Mouse (Mus musculus) liver, embryonic 16.5 days (tissue): ENCODE results near the gene Tdrd12. TPM values are rescaled to one million over a fixed set of nuclear protein-coding genes. Genes with fewer than 3 reads are reported as not detected.

Experiments
- ATAC-seq: fragments of 200-750 bp; cut with Nextera tagmentation; 2 replicates; pipeline ENCODE4 v1.8.0; 2017; ENCODE audit warnings: low read depth, mild to moderate bottlenecking, moderate number of reproducible peaks, moderate library complexity
- H3K27ac ChIP-seq: fragments of 300-500 bp; sonication (generic); 2 replicates; pipeline ENCODE4 v1.5.1; 2014; ENCODE audit warnings: mild to moderate bottlenecking, low read length
- H3K27me3 ChIP-seq: fragments of 300-500 bp; sonication (generic); 2 replicates; pipeline ENCODE4 v1.6.1; 2014; ENCODE audit warnings: low read depth, low read length, mixed read lengths; ENCODE audit not compliant: control insufficient read depth, insufficient read depth
- H3K36me3 ChIP-seq: fragments of 300-500 bp; sonication (generic); 2 replicates; pipeline ENCODE4 v1.6.1; 2014; ENCODE audit warnings: mild to moderate bottlenecking; ENCODE audit not compliant: control insufficient read depth, insufficient read depth
- H3K4me1 ChIP-seq: fragments of 300-500 bp; sonication (generic); 2 replicates; pipeline ENCODE4 v1.6.1; 2014; ENCODE audit warnings: low read depth, low read length, mixed read lengths; ENCODE audit not compliant: control insufficient read depth
- H3K4me2 ChIP-seq: fragments of 300-500 bp; sonication (generic); 2 replicates; pipeline ENCODE4 v1.6.1; 2014; ENCODE audit warnings: low read depth, low read length, mixed read lengths
- H3K4me3 ChIP-seq: fragments of 300-500 bp; sonication (generic); 2 replicates; pipeline ENCODE4 v1.5.1; 2014; ENCODE audit warnings: low read depth, mild to moderate bottlenecking, low read length
- H3K9ac ChIP-seq: fragments of 300-500 bp; sonication (generic); 2 replicates; pipeline ENCODE4 v1.6.1; 2014; ENCODE audit warnings: low read depth, low read length
- H3K9me3 ChIP-seq: fragments of 300-500 bp; sonication (generic); replicated peaks from 2 replicates; pipeline ENCODE4 v1.6.1; 2016; ENCODE audit warnings: low read length; ENCODE audit not compliant: control insufficient read depth
- WGBS: fragments of 180-500 bp; shearing (Covaris S2); extraction: QIAGEN DNeasy Blood & Tissue Kit; methylation state at CpG from one replicate; pipeline ENCODE4 v1.1.7; 2014; ENCODE audit not compliant: insufficient replicate concordance; 5-methylcytosine and 5-hydroxymethylcytosine counted together
- polyA plus RNA-seq: library from polyadenylated mRNA; unstranded; fragments of >200 nt; fragmentation: Nextera tagmentation; extraction: Ambion mirVana; gene quantifications from 2 replicates; pipeline ENCODE4 v1.2.1, GENCODE M21; 2015

Tdrd12 gene
- polyA plus RNA-seq, 1 experiment from 2014 or later: 0.12 TPM

DNA sequence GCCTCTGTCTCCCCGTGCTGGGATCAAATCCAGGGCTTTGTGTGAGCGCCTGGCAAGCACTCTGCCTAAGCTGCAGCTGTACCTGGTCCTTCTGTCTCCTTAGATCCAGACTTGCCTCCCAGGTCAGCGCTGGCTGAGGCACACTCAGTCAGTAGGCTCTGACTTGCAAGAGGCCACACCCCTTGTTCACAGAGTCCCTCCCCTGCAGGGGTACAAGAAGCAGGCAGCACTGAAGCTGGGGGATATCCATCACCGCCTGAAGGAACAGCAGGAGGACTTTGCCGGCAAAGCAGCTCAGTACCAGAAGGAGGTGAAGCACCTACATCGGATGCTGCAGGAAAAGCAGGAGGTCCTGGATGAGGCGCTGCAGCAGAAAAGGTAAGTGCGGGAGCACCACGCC lies 102.3 kb downstream of the Tdrd12 start:
- Histone ChIP-seq H3K27ac (no peak overlapping the region), H3K27me3 (no peaks in the 10 kb centered on the region), H3K4me1 (no peaks in the 10 kb centered on the region), H3K9ac (no peak overlapping the region), H3K36me3 (peaks cover 22% of the 10 kb centered on the region), H3K4me2 (no peak overlapping the region), H3K4me3 (no peak overlapping the region), H3K9me3 (no peaks in the 10 kb centered on the region)
- no peak for ATAC-seq
- 76% methylated on average over 9 of the region's 9 CpGs for WGBS

DNA sequence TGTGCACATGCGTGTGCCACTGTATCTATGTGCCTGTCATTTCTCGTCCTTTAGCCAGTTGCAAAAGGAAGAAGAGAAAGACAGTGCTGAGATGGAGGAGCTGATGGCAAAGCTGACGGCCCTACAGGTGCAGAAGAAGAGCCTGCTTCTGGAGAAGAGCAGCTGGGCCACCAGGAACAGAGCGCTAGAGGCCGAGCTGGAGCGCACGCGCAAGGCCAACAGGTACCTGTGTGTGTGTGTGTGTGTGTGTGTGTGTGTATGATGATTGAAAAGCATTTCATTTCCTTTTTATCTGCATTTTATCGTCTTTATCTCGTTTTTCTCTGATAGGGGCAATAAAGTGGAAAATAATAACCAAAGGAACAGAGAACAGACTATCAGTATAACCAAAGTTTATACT lies 109.4 kb downstream of the Tdrd12 start:
- ATAC-seq: no peak

DNA sequence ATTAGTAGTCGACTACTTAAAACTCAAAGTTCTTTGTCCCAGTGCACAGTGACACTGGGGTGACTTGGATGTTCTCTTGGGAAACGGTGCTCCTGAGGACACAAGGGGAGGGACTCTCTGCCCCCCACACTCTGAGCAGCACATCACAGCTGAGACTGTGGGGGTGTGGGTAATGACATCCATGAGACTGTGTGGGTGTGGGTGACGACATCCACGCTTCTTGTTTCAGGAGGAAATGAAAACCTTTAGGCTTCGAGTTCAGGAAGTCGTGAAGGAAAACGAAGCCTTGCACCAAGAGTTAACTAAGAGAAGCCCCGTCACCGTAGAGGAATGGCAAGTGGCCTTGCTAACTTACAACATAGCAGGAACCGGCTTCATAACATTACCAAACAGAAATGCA lies 114.5 kb downstream of the Tdrd12 start:
- H3K9me3 ChIP-seq: no peaks in the 10 kb centered on the region
- 74% methylated on average over 10 of the region's 10 CpGs for WGBS
- no peak overlapping the region for H3K27ac ChIP-seq
- H3K36me3 ChIP-seq: peaks cover 5% of the 10 kb centered on the region; the same call in 1 of the 2 replicates
- H3K4me3 ChIP-seq: no peak overlapping the region
- no peaks in the 10 kb centered on the region for H3K27me3 ChIP-seq
- no peak overlapping the region for H3K4me2 ChIP-seq
- no peaks in the 10 kb centered on the region for H3K4me1 ChIP-seq
- no peak overlapping the region for H3K9ac ChIP-seq
- ATAC-seq: no peak

More for the DNA sequence above, 109.4 kb downstream of the Tdrd12 start:
- no peak overlapping the region for H3K27ac ChIP-seq
- 78% methylated on average over 10 of the region's 10 CpGs for WGBS
- H3K9me3 ChIP-seq: no peaks in the 10 kb centered on the region
- no peak overlapping the region for H3K4me3 ChIP-seq
- H3K4me2 ChIP-seq: no peak overlapping the region
- H3K9ac ChIP-seq: no peak overlapping the region
- H3K36me3 ChIP-seq: peaks cover 22% of the 10 kb centered on the region
- H3K27me3 ChIP-seq: no peaks in the 10 kb centered on the region
- no peaks in the 10 kb centered on the region for H3K4me1 ChIP-seq

Other genes with a start within 250 kb of the Tdrd12 start
- gene Gpatch1, start 219.3 kb downstream of the Tdrd12 start, polyA plus RNA-seq: 4.8 and 5.5 TPM in 2 replicates
- gene Rhpn2, start 203.6 kb downstream of the Tdrd12 start, polyA plus RNA-seq: 5.6 and 7.1 TPM in 2 replicates
- 15.0 and 17.1 TPM in 2 replicates for gene Faap24, start 140.9 kb downstream of the Tdrd12 start, polyA plus RNA-seq
- 17.7 and 18.6 TPM in 2 replicates for gene Cep89, start 140.7 kb downstream of the Tdrd12 start, polyA plus RNA-seq
- 1.5 and 2.1 TPM in 2 replicates for gene Slc7a9, start 88.9 kb downstream of the Tdrd12 start, polyA plus RNA-seq
- 50.7 and 54.6 TPM in 2 replicates for gene Nudt19, start 18.6 kb upstream of the Tdrd12 start, polyA plus RNA-seq
- gene Rgs9bp, start 47.8 kb upstream of the Tdrd12 start, polyA plus RNA-seq: 0.04 and 0.06 TPM in 2 replicates
- 23.3 and 23.9 TPM in 2 replicates for gene Ankrd27, start 48.5 kb upstream of the Tdrd12 start, polyA plus RNA-seq
- gene Pdcd5, start 109.8 kb upstream of the Tdrd12 start, polyA plus RNA-seq: 109 and 113 TPM in 2 replicates
- gene Dpy19l3, start 216.7 kb upstream of the Tdrd12 start, polyA plus RNA-seq: 5.3 and 7.8 TPM in 2 replicates